18 mouse cellular contexts compared by ENCODE assay signal in genomic region chr1:90103896-90104487, GRCm38 (mm10). TPM values are rescaled to one million over a fixed set of nuclear protein-coding genes. Genes with fewer than 3 reads are reported as not detected.
"Had no signal": no experiment of that assay in that cellular context is flagged by ENCODE, and none has a peak within 500 bp of the region (broad histone marks: within the 10 kb centered on the region; RNA-seq: fewer than 3 reads in every experiment).

No protein-coding gene starts in this region.

- DNase-seq: kidney, adult 2 months; kidney, postnatal 25 days; layer of hippocampus, adult 9-11 months; liver, embryonic 13.5 days; thymus, adult 18-20 months; thymus, postnatal 36 days had no signal

- H3K4me2 ChIP-seq: liver, embryonic 13.5 days; midbrain, embryonic 13.5 days had no signal

- H3K9me3 ChIP-seq: liver, embryonic 13.5 days; midbrain, embryonic 10.5 days; midbrain, embryonic 13.5 days had no signal

- H3K27me3 ChIP-seq: liver, embryonic 13.5 days; megakaryocyte, embryonic 14.5 days; midbrain, embryonic 13.5 days had no signal

- H3K36me3 ChIP-seq: liver, embryonic 13.5 days; midbrain, embryonic 10.5 days; midbrain, embryonic 13.5 days had no signal

- H3K27ac ChIP-seq: kidney, postnatal 0 days; layer of hippocampus, adult 2 months; left cerebral cortex, adult 2 months; liver, embryonic 13.5 days; midbrain, embryonic 10.5 days; midbrain, embryonic 13.5 days had no signal

- H3K4me1 ChIP-seq: liver, embryonic 13.5 days; megakaryocyte, embryonic 14.5 days; midbrain, embryonic 13.5 days had no signal

- H3K4me3 ChIP-seq: layer of hippocampus, adult 2 months; left cerebral cortex, adult 2 months; liver, embryonic 13.5 days; megakaryocyte, embryonic 14.5 days; midbrain, embryonic 10.5 days; midbrain, embryonic 13.5 days had no signal

- ATAC-seq: midbrain, embryonic 13.5 days had no signal

- H3K9ac ChIP-seq: liver, embryonic 13.5 days; midbrain, embryonic 13.5 days had no signal

RNA-seq across cellular contexts. Expression of gene Iqca, which starts 49.2 kb away (rescaled TPM):
- polyA plus RNA-seq: large intestine, adult 2 months; liver, adult 2 months; liver, embryonic 13.5 days; small intestine, adult 2 months; spleen, adult 2 months; stomach, embryonic 16.5 days; urinary bladder, adult 2 months had no signal
